Mouse (Mus musculus) testis, adult 2 months (tissue): Measurements from ENCODE around the gene Abhd17a.

Source experiments
- CTCF ChIP-seq: fragments of 200-500 bp; IDR thresholded peaks from 2 replicates; pipeline ENCODE4 v1.5.1; 2012; ENCODE audit warnings: low read depth, mild to moderate bottlenecking, inconsistent platforms, low read length, moderate library complexity; ENCODE audit not compliant: control insufficient read depth, insufficient read depth, insufficient replicate concordance
- POLR2A ChIP-seq: fragments of 200-500 bp; IDR thresholded peaks from 2 replicates; pipeline ENCODE4 v1.6.1; 2012; ENCODE audit warnings: low read depth, mild to moderate bottlenecking, inconsistent platforms, low read length, moderate library complexity; ENCODE audit not compliant: control insufficient read depth

- TF ChIP-seq POLR2A, result no peak; the same call in 1 of the 2 replicates
- TF ChIP-seq CTCF, result no peak
Observed at GRCm38 (mm10) chr10:80589127-80589878, 838 bp downstream of the Abhd17a start.
